ENCODE assay signal across 14 mouse cellular contexts in genomic region chr15:97464737-97465136, GRCm38 (mm10).
DNase-seq lines count a peak whose midpoint lies in the region; ATAC-seq and TF ChIP-seq lines count a peak whose summit lies in the region.
"Had no signal": no experiment of that assay in that cellular context is flagged by ENCODE, and none has a peak within 500 bp of the region (broad histone marks: within the 10 kb centered on the region; RNA-seq: fewer than 3 reads in every experiment).

No protein-coding gene starts in this region.

- H3K27me3 ChIP-seq in limb, embryonic 15.5 days: no peaks in the 10 kb centered on the region
- H3K27me3 ChIP-seq in limb, embryonic 10.5 days (ENCODE audit: low read depth, poor library complexity, severe bottlenecking): no peaks in the 10 kb centered on the region
- no peaks in the 10 kb centered on the region for H3K27me3 ChIP-seq in intestine, embryonic 15.5 days (replicated peaks)
- H3K27me3 ChIP-seq: forebrain, embryonic 13.5 days; hindbrain, embryonic 13.5 days; kidney, embryonic 15.5 days; liver, embryonic 13.5 days; midbrain, embryonic 15.5 days had no signal

- no peak overlapping the region for H3K4me3 ChIP-seq in limb, embryonic 15.5 days
- no peak overlapping the region for H3K4me3 ChIP-seq in limb, embryonic 10.5 days
- no peak overlapping the region for H3K4me3 ChIP-seq in bone marrow, adult 2 months (replicated peaks; ENCODE audit: control insufficient read depth, low read depth, low read length)
- no peak overlapping the region for H3K4me3 ChIP-seq in gastrocnemius, adult 2 months
- no peak overlapping the region for H3K4me3 ChIP-seq in intestine, embryonic 15.5 days (replicated peaks)
- H3K4me3 ChIP-seq: forebrain, embryonic 13.5 days; hindbrain, embryonic 13.5 days; kidney, embryonic 15.5 days; liver, embryonic 13.5 days; midbrain, embryonic 15.5 days had no signal

- intact Hi-C loops in gastrocnemius, adult 2 months (cut with DNase I): loop anchor here (10.0 kb wide), 1 partner anchor 110 kb away; no protein-coding TSS in a partner anchor
- intact Hi-C loops in heart, postnatal 36 days (cut with DNase I): no loop called here

- H3K27ac ChIP-seq in limb, embryonic 15.5 days: no peak overlapping the region
- H3K27ac ChIP-seq in limb, embryonic 10.5 days: no peak overlapping the region
- peak overlapping the region; percentile 62 for H3K27ac ChIP-seq in bone marrow, adult 2 months (ENCODE audit: control insufficient read depth, insufficient read depth, low read depth, low read length, poor library complexity)
- H3K27ac ChIP-seq in gastrocnemius, adult 2 months: no peak overlapping the region
- no peak overlapping the region for H3K27ac ChIP-seq in intestine, embryonic 15.5 days
- H3K27ac ChIP-seq: forebrain, embryonic 13.5 days; hindbrain, embryonic 13.5 days; kidney, embryonic 15.5 days; liver, embryonic 13.5 days; midbrain, embryonic 15.5 days had no signal

- no peak overlapping the region for H3K9ac ChIP-seq in limb, embryonic 15.5 days
- no peak overlapping the region for H3K9ac ChIP-seq in intestine, embryonic 15.5 days
- H3K9ac ChIP-seq: forebrain, embryonic 13.5 days; hindbrain, embryonic 13.5 days; kidney, embryonic 15.5 days; liver, embryonic 13.5 days; midbrain, embryonic 15.5 days had no signal

- no peak for TF ChIP-seq POLR2A in bone marrow, adult 2 months (IDR thresholded peaks at IDR 0.05; ENCODE audit: borderline replicate concordance, control insufficient read depth, low read depth, low read length)

- peaks cover 18% of the 10 kb centered on the region; the same call in 1 of the 2 replicates for H3K4me1 ChIP-seq in limb, embryonic 15.5 days
- peaks cover 5% of the 10 kb centered on the region; the same call in 1 of the 2 replicates for H3K4me1 ChIP-seq in limb, embryonic 10.5 days
- H3K4me1 ChIP-seq in bone marrow, adult 2 months (ENCODE audit: control insufficient read depth, insufficient read depth, low read length): peaks cover 7% of the 10 kb centered on the region; the same call in 1 of the 2 replicates
- 0 out of 2 replicates have a peak, but pooled peaks cover 5% of the 10 kb centered on the region for H3K4me1 ChIP-seq in intestine, embryonic 15.5 days (replicated peaks)
- H3K4me1 ChIP-seq: forebrain, embryonic 13.5 days; hindbrain, embryonic 13.5 days; midbrain, embryonic 15.5 days had no signal

- 73% methylated on average over 9 of the region's 9 CpGs for WGBS in limb, embryonic 15.5 days
- 91% methylated on average over 9 of the region's 9 CpGs for WGBS in limb, embryonic 10.5 days
- 81% methylated on average over 9 of the region's 9 CpGs for WGBS in bone marrow, adult 2 months
- 84% methylated on average over 9 of the region's 9 CpGs for WGBS in intestine, embryonic 15.5 days

- no peaks in the 10 kb centered on the region for H3K9me3 ChIP-seq in limb, embryonic 15.5 days
- H3K9me3 ChIP-seq in limb, embryonic 10.5 days (replicated peaks): no peaks in the 10 kb centered on the region
- H3K9me3 ChIP-seq in intestine, embryonic 15.5 days: no peaks in the 10 kb centered on the region
- H3K9me3 ChIP-seq: forebrain, embryonic 13.5 days; hindbrain, embryonic 13.5 days; kidney, embryonic 15.5 days; liver, embryonic 13.5 days; midbrain, embryonic 15.5 days had no signal

- H3K36me3 ChIP-seq in limb, embryonic 15.5 days: no peaks in the 10 kb centered on the region
- no peaks in the 10 kb centered on the region for H3K36me3 ChIP-seq in limb, embryonic 10.5 days
- H3K36me3 ChIP-seq in intestine, embryonic 15.5 days: no peaks in the 10 kb centered on the region
- H3K36me3 ChIP-seq: hindbrain, embryonic 13.5 days; kidney, embryonic 15.5 days; liver, embryonic 13.5 days; midbrain, embryonic 15.5 days had no signal

- no peak for TF ChIP-seq CTCF in bone marrow, adult 2 months (IDR thresholded peaks at IDR 0.05; ENCODE audit: control insufficient read depth, insufficient read depth, low read length)
- no peak for TF ChIP-seq CTCF in gastrocnemius, adult 2 months (IDR thresholded peaks at IDR 0.05)

- peak; percentile 55; the same call in 1 of the 2 replicates for ATAC-seq in limb, embryonic 15.5 days (ENCODE audit: insufficient number of reproducible peaks, low FRiP score, low TSS enrichment, low read depth)
- no peak for ATAC-seq in intestine, embryonic 15.5 days
- ATAC-seq: forebrain, embryonic 13.5 days; intestine, embryonic 16.5 days; midbrain, embryonic 15.5 days had no signal

- no peak for DNase-seq in limb, embryonic 10.5 days (ENCODE audit: low spot score)
- DNase-seq in gastrocnemius, adult 2 months: peak; percentile 44
- DNase-seq in heart, postnatal 36 days: peak; percentile 22 to 25
- DNase-seq in left cerebral cortex, adult 11 months (ENCODE audit: low spot score): no peak
- DNase-seq: left cerebral cortex, postnatal 4 days; liver, embryonic 13.5 days had no signal

- H3K4me2 ChIP-seq in limb, embryonic 15.5 days: no peak overlapping the region
- H3K4me2 ChIP-seq in intestine, embryonic 15.5 days (replicated peaks): no peak overlapping the region
- H3K4me2 ChIP-seq: forebrain, embryonic 13.5 days; hindbrain, embryonic 13.5 days; kidney, embryonic 15.5 days; liver, embryonic 13.5 days; midbrain, embryonic 15.5 days had no signal

Comparison
In these comparisons a context has a peak if more than half of its experiments do, and no peak if none do; other contexts are left out.
1. DNase-seq: peak in gastrocnemius, adult 2 months (single experiment) and heart, postnatal 36 days (2 of 2); none in limb, embryonic 10.5 days (single experiment) and left cerebral cortex, adult 11 months (single experiment).